Mouse (Mus musculus) testis, adult 2 months (tissue): Measurements from ENCODE around the gene Mlip.

ENCODE experiments used
- CTCF ChIP-seq: fragments of 200-500 bp; IDR thresholded peaks from 2 replicates; pipeline ENCODE4 v1.5.1; 2012; ENCODE audit warnings: low read depth, mild to moderate bottlenecking, inconsistent platforms, low read length, moderate library complexity; ENCODE audit not compliant: control insufficient read depth, insufficient read depth, insufficient replicate concordance
- POLR2A ChIP-seq: fragments of 200-500 bp; IDR thresholded peaks from 2 replicates; pipeline ENCODE4 v1.6.1; 2012; ENCODE audit warnings: low read depth, mild to moderate bottlenecking, inconsistent platforms, low read length, moderate library complexity; ENCODE audit not compliant: control insufficient read depth

DNA sequence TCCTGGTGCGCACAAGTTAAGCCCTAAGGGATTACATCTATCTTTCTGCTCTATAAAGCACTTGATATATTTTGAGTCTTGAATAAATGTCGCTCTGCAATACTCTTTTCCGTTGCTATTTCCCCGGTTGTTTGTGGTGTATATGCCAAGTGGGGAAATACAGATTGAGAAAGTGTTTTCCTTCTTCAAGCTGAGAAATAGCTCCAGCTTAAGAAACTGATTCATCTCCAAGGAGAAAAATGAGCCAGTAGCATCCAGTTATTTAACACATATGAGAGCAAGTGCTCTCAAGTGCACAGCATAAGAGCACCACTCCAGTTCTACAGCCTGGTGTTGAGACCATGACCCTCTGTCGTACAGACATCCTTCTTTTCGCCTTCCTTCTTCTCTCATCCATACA lies 186.9 kb downstream of the Mlip start:
- TF ChIP-seq CTCF: no peak
- no peak for TF ChIP-seq POLR2A
